Mouse (Mus musculus) hindbrain, postnatal 0 days (tissue): ENCODE measurements around the gene Fads3. TPM values are rescaled to one million over a fixed set of nuclear protein-coding genes. Genes with fewer than 3 reads are reported as not detected.

Experiments used
- ATAC-seq: fragments of 200-750 bp; cut with Nextera tagmentation; 2 replicates; pipeline ENCODE4 v1.8.0; 2017; ENCODE audit warnings: mild to moderate bottlenecking, moderate TSS enrichment, moderate library complexity
- DNase-seq: peaks from one replicate; pipeline ENCODE4 v3.0.0-alpha.2; 2015; ENCODE audit warnings: low spot score
- H3K27ac ChIP-seq: fragments of 300-500 bp; sonication (generic); 2 replicates; pipeline ENCODE4 v1.5.1; 2014; ENCODE audit warnings: mild to moderate bottlenecking
- H3K27me3 ChIP-seq: fragments of 300-500 bp; sonication (generic); 2 replicates; pipeline ENCODE4 v1.6.1; 2014; ENCODE audit warnings: low read length, mixed read lengths; ENCODE audit not compliant: insufficient read depth
- H3K36me3 ChIP-seq: fragments of 300-500 bp; sonication (generic); 2 replicates; pipeline ENCODE4 v1.6.1; 2014; ENCODE audit warnings: low read length, mixed read lengths; ENCODE audit not compliant: insufficient read depth
- H3K4me1 ChIP-seq: fragments of 300-500 bp; sonication (generic); 2 replicates; pipeline ENCODE4 v1.6.1; 2014; ENCODE audit warnings: antibody characterized with exemption, low read length, mixed read lengths; ENCODE audit not compliant: insufficient read depth
- H3K4me2 ChIP-seq: fragments of 300-500 bp; sonication (generic); 2 replicates; pipeline ENCODE4 v1.6.1; 2014; ENCODE audit warnings: low read depth, mild to moderate bottlenecking, low read length, moderate library complexity, mixed read lengths
- H3K4me3 ChIP-seq: fragments of 300-500 bp; sonication (generic); 2 replicates; pipeline ENCODE4 v1.5.1; 2014; ENCODE audit warnings: low read length
- H3K9ac ChIP-seq: fragments of 300-500 bp; sonication (generic); replicated peaks from 2 replicates; pipeline ENCODE4 v1.6.1; 2014; ENCODE audit warnings: mild to moderate bottlenecking, low read length, moderate library complexity, mixed read lengths
- H3K9me3 ChIP-seq: fragments of 300-500 bp; sonication (generic); 2 replicates; pipeline ENCODE4 v1.6.1; 2016; ENCODE audit warnings: low read length, mixed read lengths
- CTCF ChIP-seq: IDR thresholded peaks from 2 replicates; pipeline ENCODE4 v1.5.1; 2016; ENCODE audit warnings: antibody characterized with exemption, control low read depth, low read depth
- WGBS: fragments of 180-500 bp; shearing (Covaris S2); extraction: QIAGEN DNeasy Blood & Tissue Kit; methylation state at CpG from one replicate; pipeline ENCODE4 v1.1.7; 2014; 5-methylcytosine and 5-hydroxymethylcytosine counted together
- polyA plus RNA-seq: library from polyadenylated mRNA; unstranded; fragments of >200 nt; fragmentation: Nextera tagmentation; extraction: Ambion mirVana; gene quantifications from 2 replicates; pipeline ENCODE4 v1.2.1, GENCODE M21; 2015
- total RNA-seq: library from RNA; depleted of rRNA; stranded (reverse); fragments of >200 nt; gene quantifications from 2 replicates; pipeline ENCODE4 v1.2.3, GENCODE M21; 2014

Fads3 gene
- total and polyA plus RNA-seq, 2 experiments from 2014 or later = 37.4 to 59.0 TPM

DNA sequence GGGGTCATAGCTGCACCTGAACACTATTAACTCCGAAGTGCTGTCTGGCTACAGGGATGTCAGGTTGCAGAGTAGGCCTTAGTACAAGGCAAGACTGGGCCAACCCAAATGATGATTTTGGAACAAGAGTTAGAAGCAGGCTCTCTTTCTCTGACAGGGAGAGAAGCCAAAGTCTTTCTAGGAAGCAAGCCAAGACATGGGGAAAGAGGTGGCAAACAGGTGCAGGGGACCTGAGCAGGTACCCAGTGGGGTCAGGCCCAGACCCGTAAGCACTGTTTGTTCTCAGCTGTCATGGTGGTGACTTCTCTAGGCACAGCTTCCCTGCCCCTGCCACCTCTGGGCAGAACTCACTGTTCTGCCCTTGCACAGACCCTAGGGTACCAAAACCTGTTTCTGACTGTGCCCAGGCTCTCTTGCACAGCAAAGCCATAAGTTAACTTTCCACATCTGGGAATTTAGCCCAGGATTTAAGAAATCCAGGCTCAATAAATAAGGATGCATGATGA lies 55.1 kb downstream of the Fads3 start:
- H3K9me3 ChIP-seq = no peaks in the 10 kb centered on the region
- WGBS = 70% methylated on average over 2 of the region's 2 CpGs
- no peak for TF ChIP-seq CTCF
- no peak for DNase-seq
- H3K4me3 ChIP-seq = no peak overlapping the region
- peaks cover 8% of the 10 kb centered on the region for H3K36me3 ChIP-seq
- peaks cover 26% of the 10 kb centered on the region for H3K4me1 ChIP-seq
- no peaks in the 10 kb centered on the region for H3K27me3 ChIP-seq
- H3K27ac ChIP-seq = no peak overlapping the region
- ATAC-seq = no peak
- H3K4me2 ChIP-seq = no peak overlapping the region
- H3K9ac ChIP-seq = no peak overlapping the region

DNA sequence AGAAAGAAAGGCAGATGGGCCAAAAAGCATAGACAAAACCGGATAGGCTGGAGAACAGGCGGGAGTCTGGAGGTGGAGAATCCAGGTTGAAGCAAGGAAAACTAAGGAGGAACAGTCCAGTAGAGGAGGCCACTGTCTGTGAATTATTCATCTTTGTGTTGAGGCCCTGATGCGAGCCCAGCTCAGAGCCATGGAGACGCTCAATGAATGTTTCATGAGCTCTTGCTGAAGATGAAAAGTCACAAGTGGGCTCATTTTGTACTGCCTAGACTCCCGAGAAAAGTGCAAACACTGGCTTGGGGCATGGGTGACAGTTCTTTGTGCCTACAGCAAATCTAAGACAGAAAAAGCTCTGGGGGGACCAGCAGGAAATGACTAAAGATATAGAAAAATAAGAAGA lies 56.5 kb downstream of the Fads3 start:
- Histone ChIP-seq H3K4me2 (peak overlapping the region; percentile 79), H3K4me3 (peak overlapping the region; percentile 17; the same call in 1 of the 2 replicates), H3K27me3 (no peaks in the 10 kb centered on the region), H3K9me3 (no peaks in the 10 kb centered on the region), H3K9ac (peak overlapping the region; percentile 35; the same call in 1 of the 2 replicates), H3K36me3 (peaks cover 4% of the 10 kb centered on the region; the same call in 1 of the 2 replicates), H3K27ac (peak overlapping the region; percentile 60), H3K4me1 (peaks cover 26% of the 10 kb centered on the region)
- ATAC-seq (no peak), DNase-seq (peak; percentile 53)
- TF ChIP-seq CTCF = peak; percentile 28
- WGBS = 20% methylated on average over 5 of the region's 5 CpGs

DNA sequence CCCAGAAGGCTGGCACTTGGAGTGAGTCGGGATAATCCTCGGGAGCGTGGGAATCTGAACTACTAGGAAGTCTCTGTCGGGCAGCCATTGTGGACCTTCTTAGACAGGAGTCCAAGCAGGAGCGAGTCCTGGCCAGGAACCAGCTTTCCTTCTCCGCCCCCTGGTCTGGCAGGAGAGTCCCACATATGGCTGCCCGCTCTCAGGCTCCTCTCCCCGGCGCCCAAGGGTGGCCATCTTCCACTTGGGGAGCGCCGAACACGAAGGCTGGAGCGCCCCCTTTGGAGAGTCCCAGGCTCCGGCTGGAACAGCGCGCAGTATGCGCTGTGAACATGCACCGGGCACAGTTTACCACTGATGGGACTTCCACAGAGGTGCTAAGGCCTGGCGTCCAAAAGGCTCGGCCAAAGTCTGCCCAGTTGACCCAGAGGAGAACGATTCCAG lies 59.3 kb downstream of the Fads3 start:
- Histone ChIP-seq H3K36me3 (no peaks in the 10 kb centered on the region), H3K27me3 (no peaks in the 10 kb centered on the region), H3K4me2 (peak overlapping the region; percentile 79), H3K27ac (peak overlapping the region; percentile 92), H3K4me1 (peaks cover 26% of the 10 kb centered on the region), H3K9me3 (no peaks in the 10 kb centered on the region), H3K9ac (peak overlapping the region; percentile 62), H3K4me3 (peak overlapping the region; percentile 55)
- under 1% methylated on average over 21 of the region's 21 CpGs for WGBS
- peak; percentile 77 for TF ChIP-seq CTCF
- DNase-seq (peak; percentile 90), ATAC-seq (peak; percentile 61)

DNA sequence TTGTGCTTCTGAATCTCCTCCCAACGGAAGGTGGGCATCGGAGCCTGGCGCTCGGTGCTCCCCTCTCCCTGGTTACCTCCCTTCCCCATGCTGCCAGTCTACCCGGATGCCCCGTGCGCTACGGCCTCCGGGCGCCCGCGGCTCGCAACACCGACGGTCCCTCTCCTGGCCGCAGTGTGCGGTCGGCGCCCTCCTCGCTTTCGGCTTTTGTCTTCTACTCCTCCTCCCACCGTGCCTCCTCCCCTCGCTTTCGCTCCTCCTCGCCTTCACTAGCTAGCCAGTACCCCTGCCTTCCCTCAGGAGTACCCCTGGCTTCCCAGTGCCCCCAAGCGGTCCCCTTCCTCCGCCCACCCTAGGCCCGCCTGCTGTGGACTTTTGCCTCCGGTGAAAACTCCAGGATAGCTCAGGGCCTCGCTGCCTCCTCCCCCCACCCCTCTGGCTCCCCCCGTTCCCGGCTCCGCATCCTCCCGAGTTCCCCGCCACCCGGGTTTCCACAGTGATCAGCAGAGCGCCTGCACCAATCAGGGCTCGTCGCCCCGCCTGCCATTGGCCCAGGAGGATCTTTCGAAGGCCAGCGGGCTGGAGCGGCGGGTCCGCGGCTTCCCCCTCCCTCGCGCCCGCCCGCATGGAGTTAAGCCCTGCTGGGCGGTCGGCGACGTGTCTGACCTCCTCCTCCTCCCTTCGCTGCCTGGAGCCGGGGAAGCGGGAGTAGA lies 60.1 kb downstream of the Fads3 start, which contains the start of gene Fads2:
Gene Fads2 (minus strand): TSS at position 406 of the 713 bp plus-strand sequence.
- TF ChIP-seq CTCF = peak; percentile 46; the same call in 1 of the 2 replicates
- H3K27ac ChIP-seq = peak within 1 kb of the TSS; percentile 92
- WGBS = 1% methylated on average over 52 of the region's 57 CpGs
- H3K27me3 ChIP-seq = no peaks in the 10 kb centered on the region
- peaks cover 22% of the 10 kb centered on the region for H3K4me1 ChIP-seq
- H3K4me2 ChIP-seq = peak within 1 kb of the TSS; percentile 79
- no peaks in the 10 kb centered on the region for H3K36me3 ChIP-seq
- ATAC-seq (peak; percentile 96), DNase-seq (peak; percentile 97)
- peak within 1 kb of the TSS; percentile 62 for H3K9ac ChIP-seq
- H3K4me3 ChIP-seq = peak within 1 kb of the TSS; percentile 55
- H3K9me3 ChIP-seq = no peaks in the 10 kb centered on the region

DNA sequence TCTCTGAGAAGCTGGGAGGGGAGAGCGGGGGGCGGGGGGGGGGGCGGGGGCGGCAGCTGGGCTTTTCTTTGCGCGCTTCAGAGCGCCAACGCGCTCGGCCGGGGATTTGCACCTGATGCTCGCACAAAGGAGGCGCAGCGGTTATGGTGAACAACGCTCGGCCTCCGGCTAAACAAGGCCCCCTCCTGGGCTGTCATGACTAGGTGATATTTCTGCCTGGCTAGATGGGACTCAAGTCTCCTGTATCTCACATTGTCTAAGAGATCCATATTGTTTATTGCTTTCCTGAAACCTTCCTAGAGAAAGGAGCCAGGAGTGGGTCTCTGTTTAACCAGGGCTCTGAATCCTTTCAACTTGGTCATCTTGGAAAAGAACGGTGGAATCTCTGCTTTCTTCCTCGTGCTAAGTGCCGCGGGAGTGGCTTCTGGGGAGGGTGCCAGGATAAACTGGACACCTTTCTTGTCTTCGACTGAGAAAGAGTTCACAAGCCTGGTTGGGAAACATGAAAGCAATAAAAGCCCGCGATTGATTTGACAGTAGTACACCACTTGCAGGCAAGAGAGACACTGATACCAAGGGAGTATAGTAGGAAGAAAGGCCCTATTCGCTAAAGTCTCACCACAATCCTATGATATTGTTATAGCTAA lies 60.8 kb downstream of the Fads3 start:
- H3K4me3 ChIP-seq = peak overlapping the region; percentile 55
- TF ChIP-seq CTCF = no peak
- H3K4me2 ChIP-seq = peak overlapping the region; percentile 79
- peak overlapping the region; percentile 92 for H3K27ac ChIP-seq
- H3K9ac ChIP-seq = peak overlapping the region; percentile 62
- 2% methylated on average over 19 of the region's 25 CpGs for WGBS
- peaks cover 18% of the 10 kb centered on the region for H3K4me1 ChIP-seq
- ATAC-seq = no peak
- DNase-seq = peak; percentile 39
- no peaks in the 10 kb centered on the region for H3K9me3 ChIP-seq
- no peaks in the 10 kb centered on the region for H3K27me3 ChIP-seq
- no peaks in the 10 kb centered on the region for H3K36me3 ChIP-seq

DNA sequence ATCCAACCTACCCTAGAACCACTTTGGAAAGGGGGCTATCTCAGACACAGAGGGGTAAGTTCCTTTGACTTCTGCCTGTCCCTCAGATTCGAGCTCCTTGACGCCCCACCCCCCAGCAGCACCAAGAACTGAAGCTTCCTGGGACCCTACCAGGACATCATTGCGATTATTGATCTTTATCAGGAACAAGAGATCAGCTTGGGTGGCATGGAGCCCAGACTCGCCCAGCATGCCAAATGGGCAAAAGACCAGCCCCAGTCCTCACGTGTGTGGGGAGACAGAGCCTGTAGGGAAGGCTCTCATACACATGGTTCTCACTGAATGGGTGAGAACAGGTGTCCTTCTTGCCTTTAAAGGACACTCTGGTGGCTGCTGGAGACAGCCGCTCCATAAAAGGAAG lies 62.9 kb downstream of the Fads3 start:
- H3K9me3 ChIP-seq = no peaks in the 10 kb centered on the region
- WGBS = 75% methylated on average over 6 of the region's 6 CpGs
- no peak overlapping the region for H3K9ac ChIP-seq
- H3K27ac ChIP-seq = no peak overlapping the region
- no peak for TF ChIP-seq CTCF
- no peak overlapping the region for H3K4me2 ChIP-seq
- H3K27me3 ChIP-seq = no peaks in the 10 kb centered on the region
- DNase-seq = no peak
- no peaks in the 10 kb centered on the region for H3K36me3 ChIP-seq
- ATAC-seq = no peak
- H3K4me3 ChIP-seq = no peak overlapping the region
- peaks cover 10% of the 10 kb centered on the region; the same call in 1 of the 2 replicates for H3K4me1 ChIP-seq
